Mouse (Mus musculus) limb, embryonic 11.5 days (tissue): ENCODE data around the gene Ankrd40. TPM values are rescaled to one million over a fixed set of nuclear protein-coding genes. Genes with fewer than 3 reads are reported as not detected.

Source experiments
- ATAC-seq: fragments of 200-750 bp; cut with Nextera tagmentation; 2 replicates; pipeline ENCODE4 v1.8.0; 2017; ENCODE audit warnings: low read depth; ENCODE audit not compliant: insufficient number of reproducible peaks, low FRiP score, low TSS enrichment
- DNase-seq: peaks from one replicate; pipeline ENCODE4 v3.0.0-alpha.2; 2015; ENCODE audit warnings: low spot score
- H3K27ac ChIP-seq: fragments of 300-500 bp; sonication (generic); replicated peaks from 2 replicates; pipeline ENCODE4 v1.5.1; 2014; ENCODE audit warnings: low read depth, mild to moderate bottlenecking, low read length
- H3K27me3 ChIP-seq: fragments of 300-500 bp; sonication (generic); 2 replicates; pipeline ENCODE4 v1.6.1; 2014; ENCODE audit warnings: mild to moderate bottlenecking, low read length, mixed read lengths; ENCODE audit not compliant: control insufficient read depth, insufficient read depth
- H3K36me3 ChIP-seq: fragments of 300-500 bp; sonication (generic); 2 replicates; pipeline ENCODE4 v1.6.1; 2014; ENCODE audit warnings: mild to moderate bottlenecking, low read length, moderate library complexity, mixed read lengths; ENCODE audit not compliant: control insufficient read depth, insufficient read depth
- H3K4me1 ChIP-seq: fragments of 300-500 bp; sonication (generic); 2 replicates; pipeline ENCODE4 v1.6.1; 2014; ENCODE audit warnings: low read length, mixed read lengths; ENCODE audit not compliant: control insufficient read depth, insufficient read depth
- H3K4me2 ChIP-seq: fragments of 300-500 bp; sonication (generic); 2 replicates; pipeline ENCODE4 v1.6.1; 2014; ENCODE audit warnings: low read depth, mild to moderate bottlenecking, moderate library complexity; ENCODE audit not compliant: severe bottlenecking
- H3K4me3 ChIP-seq: fragments of 300-500 bp; sonication (generic); 2 replicates; pipeline ENCODE4 v1.5.1; 2014; ENCODE audit warnings: low read depth, low read length
- H3K9ac ChIP-seq: fragments of 300-500 bp; sonication (generic); 2 replicates; pipeline ENCODE4 v1.6.1; 2014; ENCODE audit warnings: mild to moderate bottlenecking, low read length
- H3K9me3 ChIP-seq: fragments of 300-500 bp; sonication (generic); 2 replicates; pipeline ENCODE4 v1.6.1; 2016; ENCODE audit warnings: low read length; ENCODE audit not compliant: control insufficient read depth
- WGBS: fragments of 180-500 bp; shearing (Covaris S2); extraction: QIAGEN DNeasy Blood & Tissue Kit; methylation state at CpG from one replicate; pipeline ENCODE4 v1.1.7; 2014; 5-methylcytosine and 5-hydroxymethylcytosine counted together
- polyA plus RNA-seq: library from polyadenylated mRNA; unstranded; fragments of >200 nt; fragmentation: Nextera tagmentation; extraction: Ambion mirVana; gene quantifications from 2 replicates; pipeline ENCODE4 v1.2.1, GENCODE M21; 2014

Ankrd40 gene
- polyA plus RNA-seq, 1 experiment from 2014 or later, result 24.1 TPM

GRCm38 (mm10) chr11:94294996-94295845, 32.6 kb upstream of the Ankrd40 start:
- H3K9me3 ChIP-seq, result no peaks in the 10 kb centered on the region
- no peak overlapping the region for H3K27ac ChIP-seq
- no peaks in the 10 kb centered on the region for H3K27me3 ChIP-seq
- no peaks in the 10 kb centered on the region for H3K4me1 ChIP-seq
- H3K9ac ChIP-seq, result no peak overlapping the region
- no peak overlapping the region for H3K4me3 ChIP-seq
- ATAC-seq (no peak), DNase-seq (no peak)
- H3K36me3 ChIP-seq, result peaks cover 30% of the 10 kb centered on the region; the same call in 1 of the 2 replicates
- H3K4me2 ChIP-seq, result no peak overlapping the region
- 91% methylated on average over 9 of the region's 9 CpGs for WGBS

- 93% methylated on average over 1 of the region's 1 CpGs for WGBS
- ATAC-seq (no peak), DNase-seq (no peak)
- H3K4me3 ChIP-seq, result no peak overlapping the region
- no peaks in the 10 kb centered on the region for H3K27me3 ChIP-seq
- H3K27ac ChIP-seq, result no peak overlapping the region
- H3K4me1 ChIP-seq, result no peaks in the 10 kb centered on the region
- no peaks in the 10 kb centered on the region for H3K36me3 ChIP-seq
- no peaks in the 10 kb centered on the region for H3K9me3 ChIP-seq
- no peak overlapping the region for H3K9ac ChIP-seq
- no peak overlapping the region for H3K4me2 ChIP-seq
These were observed 15.1 kb upstream of the Ankrd40 start for GRCm38 (mm10) chr11:94312733-94313132.

GRCm38 (mm10) chr11:94314098-94314652, 13.6 kb upstream of the Ankrd40 start:
- H3K36me3 ChIP-seq, result peaks cover under 1% of the 10 kb centered on the region; the same call in 1 of the 2 replicates
- H3K27me3 ChIP-seq, result no peaks in the 10 kb centered on the region
- no peaks in the 10 kb centered on the region for H3K9me3 ChIP-seq
- H3K27ac ChIP-seq, result no peak overlapping the region
- DNase-seq (no peak), ATAC-seq (no peak)
- H3K9ac ChIP-seq, result no peak overlapping the region
- 82% methylated on average over 2 of the region's 2 CpGs for WGBS
- H3K4me1 ChIP-seq, result no peaks in the 10 kb centered on the region
- H3K4me3 ChIP-seq, result no peak overlapping the region
- H3K4me2 ChIP-seq, result no peak overlapping the region

- DNase-seq (no peak), ATAC-seq (no peak)
- no peak overlapping the region for H3K9ac ChIP-seq
- 93% methylated on average over 1 of the region's 1 CpGs for WGBS
- H3K36me3 ChIP-seq, result peaks cover 3% of the 10 kb centered on the region; the same call in 1 of the 2 replicates
- H3K4me3 ChIP-seq, result no peak overlapping the region
- H3K4me2 ChIP-seq, result no peak overlapping the region
- H3K27me3 ChIP-seq, result no peaks in the 10 kb centered on the region
- H3K27ac ChIP-seq, result no peak overlapping the region
- no peaks in the 10 kb centered on the region for H3K9me3 ChIP-seq
- peaks cover 4% of the 10 kb centered on the region; the same call in 1 of the 2 replicates for H3K4me1 ChIP-seq
These were observed 12.5 kb upstream of the Ankrd40 start for GRCm38 (mm10) chr11:94315308-94315707.

- Histone ChIP-seq H3K9ac (no peak overlapping the region), H3K4me1 (peaks cover 5% of the 10 kb centered on the region; the same call in 1 of the 2 replicates), H3K27me3 (no peaks in the 10 kb centered on the region), H3K36me3 (peaks cover 3% of the 10 kb centered on the region; the same call in 1 of the 2 replicates), H3K9me3 (no peaks in the 10 kb centered on the region), H3K4me2 (no peak overlapping the region), H3K27ac (no peak overlapping the region), H3K4me3 (no peak overlapping the region)
- no peak for DNase-seq
- no peak for ATAC-seq
- WGBS, result 82% methylated on average over 2 of the region's 2 CpGs
These were observed 11.3 kb upstream of the Ankrd40 start for GRCm38 (mm10) chr11:94316528-94316927.

- Histone ChIP-seq H3K4me2 (no peak overlapping the region), H3K36me3 (peaks cover 3% of the 10 kb centered on the region; the same call in 1 of the 2 replicates), H3K27ac (no peak overlapping the region), H3K9me3 (no peaks in the 10 kb centered on the region), H3K27me3 (no peaks in the 10 kb centered on the region), H3K9ac (no peak overlapping the region), H3K4me3 (no peak overlapping the region), H3K4me1 (peaks cover 5% of the 10 kb centered on the region; the same call in 1 of the 2 replicates)
- ATAC-seq (no peak), DNase-seq (no peak)
- 91% methylated on average over 1 of the region's 1 CpGs for WGBS
These were observed 10.8 kb upstream of the Ankrd40 start for GRCm38 (mm10) chr11:94317014-94317413.

- ATAC-seq, result no peak
- 54% methylated on average over 4 of the region's 4 CpGs for WGBS
- H3K27ac ChIP-seq, result no peak overlapping the region
- peaks cover 5% of the 10 kb centered on the region; the same call in 1 of the 2 replicates for H3K4me1 ChIP-seq
- no peak for DNase-seq
- H3K4me2 ChIP-seq, result no peak overlapping the region
- no peak overlapping the region for H3K4me3 ChIP-seq
- no peaks in the 10 kb centered on the region for H3K27me3 ChIP-seq
- no peak overlapping the region for H3K9ac ChIP-seq
- H3K9me3 ChIP-seq, result no peaks in the 10 kb centered on the region
- H3K36me3 ChIP-seq, result peaks cover 3% of the 10 kb centered on the region; the same call in 1 of the 2 replicates
These were observed 10.3 kb upstream of the Ankrd40 start for GRCm38 (mm10) chr11:94317515-94317914.

GRCm38 (mm10) chr11:94318056-94318455, 9.7 kb upstream of the Ankrd40 start:
- Histone ChIP-seq H3K27me3 (no peaks in the 10 kb centered on the region), H3K9ac (no peak overlapping the region), H3K9me3 (no peaks in the 10 kb centered on the region), H3K27ac (no peak overlapping the region), H3K4me3 (no peak overlapping the region), H3K4me1 (peaks cover 5% of the 10 kb centered on the region; the same call in 1 of the 2 replicates), H3K36me3 (peaks cover 3% of the 10 kb centered on the region; the same call in 1 of the 2 replicates), H3K4me2 (no peak overlapping the region)
- ATAC-seq, result no peak
- 91% methylated on average over 5 of the region's 5 CpGs for WGBS
- DNase-seq, result no peak
